Mouse (Mus musculus) B cell, adult 67 days (primary cell): ENCODE measurements around the gene Hdac6. TPM values are rescaled to one million over a fixed set of nuclear protein-coding genes. Genes with fewer than 3 reads are reported as not detected.

Source experiments
- total RNA-seq, 2 experiments: library from RNA; stranded (reverse); gene quantifications; 4 replicates each; pipeline ENCODE4 v1.2.4; 2023

Hdac6 gene
- total RNA-seq = 10 to 100 TPM; 21.5 to 23.6 TPM

GRCm38 (mm10) chrX:7947108-7947899 lies at the start of gene Hdac6:
TSS of gene Hdac6 (minus strand) at chrX:7947889.

GRCm38 (mm10) chrX:7977892-7978291 lies 30.2 kb upstream of the Hdac6 start, which contains the start of gene Gata1:
TSS of gene Gata1 (minus strand) at chrX:7978071.

GRCm38 (mm10) chrX:7928270-7928790 lies 19.4 kb downstream of the Hdac6 start, which contains the start of gene Eras:
TSS of gene Eras (minus strand) at chrX:7928607.

GRCm38 (mm10) chrX:7919601-7920383 lies 27.9 kb downstream of the Hdac6 start, which contains the start of gene Pcsk1n:
TSS of gene Pcsk1n (plus strand) at chrX:7919822.

GRCm38 (mm10) chrX:7909242-7909641 lies 38.4 kb downstream of the Hdac6 start, which contains the start of gene Gm10490:
TSS of gene Gm10490 (plus strand) at chrX:7909542.

GRCm38 (mm10) chrX:7907735-7908134 lies 40.0 kb downstream of the Hdac6 start, which contains the start of gene Gm10491:
TSS of gene Gm10491 (minus strand) at chrX:7907835.

GRCm38 (mm10) chrX:7898880-7899874 lies 48.5 kb downstream of the Hdac6 start, which contains the start of the genes Pqbp1 and Timm17b:
TSS of gene Pqbp1 (minus strand) at chrX:7899269.
TSS of gene Timm17b (plus strand) at chrX:7899357.

GRCm38 (mm10) chrX:7883841-7884567 lies 63.7 kb downstream of the Hdac6 start, which contains the start of gene Slc35a2:
TSS of gene Slc35a2 (plus strand) at chrX:7884028.

Other genes starting within 250 kb of the Hdac6 start
- 10 to 100 TPM; 70.0 to 71.3 TPM for gene Wdr45, start 233.6 kb downstream of the Hdac6 start, total RNA-seq
- gene Gm45208, start 225.6 kb downstream of the Hdac6 start, total RNA-seq = not detected
- 10 to 100 TPM; 13.6 to 14.4 TPM for gene Praf2, start 219.4 kb downstream of the Hdac6 start, total RNA-seq
- gene Ccdc120, start 197.0 kb downstream of the Hdac6 start, total RNA-seq = not detected
- 10 to 100 TPM; 27.3 to 33.5 TPM for gene Tfe3, start 185.3 kb downstream of the Hdac6 start, total RNA-seq
- gene Gripap1, start 158.1 kb downstream of the Hdac6 start, total RNA-seq = 100 to 1,000 TPM; 274 to 300 TPM
- gene Kcnd1, start 125.6 kb downstream of the Hdac6 start, total RNA-seq = 1 to 10 TPM in 1 of 2 experiments, under 1 TPM in 1; 0.59 to 2.3 TPM
- 100 to 1,000 TPM; 180 to 210 TPM for gene Otud5, start 106.5 kb downstream of the Hdac6 start, total RNA-seq
- gene Pim2, start 69.6 kb downstream of the Hdac6 start, total RNA-seq = 10 to 100 TPM; 35.7 to 59.2 TPM
- gene Slc35a2, start 63.9 kb downstream of the Hdac6 start, total RNA-seq = 10 to 100 TPM; 30.9 to 34.8 TPM
- gene Pqbp1, start 48.6 kb downstream of the Hdac6 start, total RNA-seq = 100 to 1,000 TPM; 121 to 128 TPM
- 10 to 100 TPM; 59.7 to 62.1 TPM for gene Timm17b, start 48.5 kb downstream of the Hdac6 start, total RNA-seq
- gene Gm10491, start 40.1 kb downstream of the Hdac6 start, total RNA-seq = not detected
- not detected for gene Gm10490, start 38.3 kb downstream of the Hdac6 start, total RNA-seq
- not detected for gene Pcsk1n, start 28.1 kb downstream of the Hdac6 start, total RNA-seq
- gene Eras, start 19.3 kb downstream of the Hdac6 start, total RNA-seq = not detected
- not detected for gene Gata1, start 30.2 kb upstream of the Hdac6 start, total RNA-seq
- not detected for gene Glod5, start 70.6 kb upstream of the Hdac6 start, total RNA-seq
- gene Suv39h1, start 126.9 kb upstream of the Hdac6 start, total RNA-seq = 10 to 100 TPM; 29.7 to 33.9 TPM
- 100 to 1,000 TPM; 133 to 139 TPM for gene Was, start 142.6 kb upstream of the Hdac6 start, total RNA-seq
- gene Wdr13, start 185.0 kb upstream of the Hdac6 start, total RNA-seq = 10 to 100 TPM; 33.3 to 45.5 TPM
- 100 to 1,000 TPM; 511 to 604 TPM for gene Rbm3, start 198.0 kb upstream of the Hdac6 start, total RNA-seq
- 10 to 100 TPM; 20.6 to 27.3 TPM for gene Tbc1d25, start 228.3 kb upstream of the Hdac6 start, total RNA-seq
- gene Ebp, start 245.6 kb upstream of the Hdac6 start, total RNA-seq = 10 to 100 TPM; 33.2 to 42.0 TPM